Mouse (Mus musculus) stomach, postnatal 0 days (tissue): ENCODE data around the gene Fbxw5.

Experiments used
- CTCF ChIP-seq: IDR thresholded peaks from 2 replicates; pipeline ENCODE4 v1.5.1; 2016; ENCODE audit warnings: antibody characterized with exemption, low read depth, mild to moderate bottlenecking, moderate library complexity
- EP300 ChIP-seq: optimal IDR thresholded peaks from 2 replicates; pipeline ENCODE3; 2016; ENCODE audit warnings: antibody characterized with exemption

- TF ChIP-seq CTCF (no peak), EP300 (no peak)
Observed at GRCm38 (mm10) chr2:25469969-25470368, 30.6 kb upstream of the Fbxw5 start, which contains the start of gene Ptgds.
